Mouse (Mus musculus): ENCODE results near the gene Best2.

Best2 gene

DNA sequence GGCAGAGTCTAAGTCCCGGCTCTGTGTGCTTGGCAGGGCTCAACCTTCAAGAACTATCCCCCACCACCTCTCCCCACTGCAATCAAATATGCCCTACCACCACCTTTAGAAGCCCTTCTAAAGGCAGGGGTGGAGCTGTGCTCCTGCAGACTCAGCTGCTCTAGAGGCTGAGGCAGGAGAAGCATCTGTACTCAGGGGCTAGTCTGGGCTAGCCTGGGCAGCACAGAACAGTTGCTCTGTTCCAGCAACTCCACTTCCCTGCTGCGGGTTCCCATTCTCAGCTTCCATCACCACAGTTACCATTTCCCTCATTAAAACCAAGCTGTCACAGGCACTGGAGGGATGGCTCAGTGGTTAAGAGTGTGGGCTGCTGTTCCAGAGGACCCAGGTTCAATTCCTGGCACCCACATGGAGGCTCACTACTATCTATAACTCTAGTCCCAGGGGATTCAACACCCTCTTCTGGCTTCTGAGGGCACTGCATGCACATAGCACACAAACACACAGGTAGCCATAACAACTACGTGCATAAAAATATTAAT, 7.3 kb upstream of the Best2 start:
- in situ Hi-C loops (cut with MboI) = no loop called here

DNA sequence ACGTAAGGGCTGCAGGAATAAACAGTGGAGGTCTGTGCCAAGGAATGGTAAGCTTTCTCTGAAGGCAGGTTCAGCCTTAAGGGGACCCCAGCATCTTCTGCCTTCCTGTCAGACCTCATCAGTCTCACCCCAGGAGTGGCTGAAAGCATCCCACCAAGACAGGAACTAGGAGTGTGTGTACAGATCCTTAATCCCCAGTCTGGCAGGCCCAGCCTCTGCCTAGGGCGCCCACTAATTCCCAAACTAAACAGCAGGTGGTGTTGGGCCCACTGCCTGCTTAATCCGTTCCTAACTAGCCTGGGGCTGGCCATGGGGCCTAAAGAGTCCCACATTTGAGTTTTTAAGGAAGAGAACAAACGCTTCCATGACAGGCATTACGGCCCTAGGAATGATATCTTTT, 2.9 kb upstream of the Best2 start:
- in situ Hi-C loops (cut with MboI) = no loop called here

- in situ Hi-C loops (cut with MboI) = no loop called here
Measured at GRCm38 (mm10) chr8:85016724-85017123, 2.4 kb upstream of the Best2 start.

DNA sequence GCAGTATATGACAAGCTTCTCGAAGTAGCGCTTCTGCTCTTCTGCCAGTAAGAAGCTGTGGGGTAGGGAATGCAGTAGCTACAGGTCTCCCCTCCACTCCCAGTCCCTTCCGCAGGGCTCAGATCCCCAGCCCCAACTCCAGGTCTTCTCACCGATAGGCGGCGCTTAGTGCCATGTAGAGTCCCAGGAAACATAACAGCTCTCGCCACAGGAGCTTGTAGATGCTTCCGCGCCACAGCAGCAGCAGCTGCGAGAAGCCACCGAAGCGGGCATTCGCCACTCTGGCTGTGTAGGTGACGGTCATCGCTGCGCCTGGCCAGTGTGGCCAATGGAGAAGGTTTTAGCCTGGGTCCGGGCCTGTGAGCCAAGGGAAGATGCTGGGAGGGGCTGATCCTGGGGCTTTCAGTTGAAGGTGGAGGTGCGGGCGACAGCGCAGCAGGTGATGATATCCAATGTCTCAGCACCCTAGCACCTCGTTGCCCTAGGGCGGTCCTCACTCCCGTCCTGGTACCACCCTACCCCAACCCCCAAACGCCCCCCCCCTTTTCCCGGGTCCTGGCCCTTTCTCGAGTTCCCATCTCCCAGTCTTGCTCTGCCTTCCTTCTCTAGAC, 996 bp downstream of the Best2 start:
- in situ Hi-C loops (cut with MboI) = no loop called here

- in situ Hi-C loops (cut with MboI) = no loop called here
Measured at GRCm38 (mm10) chr8:85011242-85011641, 3.1 kb downstream of the Best2 start.

GRCm38 (mm10) chr8:85007686-85008085, 6.6 kb downstream of the Best2 start:
- in situ Hi-C loops (cut with MboI) = no loop called here

GRCm38 (mm10) chr8:84997649-84998295, 16.6 kb downstream of the Best2 start:
- in situ Hi-C loops (cut with MboI) = no loop called here

DNA sequence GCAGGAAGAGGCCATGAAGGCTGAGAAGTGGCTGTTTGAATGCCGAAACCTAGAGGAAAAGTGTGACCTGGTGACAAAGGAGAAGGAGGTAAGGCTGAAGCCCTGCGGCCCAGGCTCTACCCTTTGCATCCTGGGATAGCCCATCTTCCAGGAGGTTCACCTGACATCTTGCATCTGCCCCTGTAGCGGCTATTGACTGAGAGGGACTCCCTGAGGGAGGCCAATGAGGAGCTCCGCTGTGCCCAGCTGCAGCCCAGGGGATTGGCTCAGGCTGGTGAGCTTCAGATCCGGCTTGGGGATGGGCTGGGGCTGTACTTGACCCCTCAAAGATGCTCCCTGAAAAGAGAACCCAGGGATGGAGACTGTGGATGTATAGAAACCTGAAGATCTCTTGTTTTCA, 17.4 kb downstream of the Best2 start:
- in situ Hi-C loops (cut with MboI) = no loop called here

- in situ Hi-C loops (cut with MboI) = no loop called here
Measured at GRCm38 (mm10) chr8:84995680-84996079, 18.7 kb downstream of the Best2 start.

- in situ Hi-C loops (cut with MboI) = no loop called here
Measured at GRCm38 (mm10) chr8:84994375-84994774, 20.0 kb downstream of the Best2 start.

GRCm38 (mm10) chr8:84990836-84991235, 23.5 kb downstream of the Best2 start:
- in situ Hi-C loops (cut with MboI) = no loop called here

DNA sequence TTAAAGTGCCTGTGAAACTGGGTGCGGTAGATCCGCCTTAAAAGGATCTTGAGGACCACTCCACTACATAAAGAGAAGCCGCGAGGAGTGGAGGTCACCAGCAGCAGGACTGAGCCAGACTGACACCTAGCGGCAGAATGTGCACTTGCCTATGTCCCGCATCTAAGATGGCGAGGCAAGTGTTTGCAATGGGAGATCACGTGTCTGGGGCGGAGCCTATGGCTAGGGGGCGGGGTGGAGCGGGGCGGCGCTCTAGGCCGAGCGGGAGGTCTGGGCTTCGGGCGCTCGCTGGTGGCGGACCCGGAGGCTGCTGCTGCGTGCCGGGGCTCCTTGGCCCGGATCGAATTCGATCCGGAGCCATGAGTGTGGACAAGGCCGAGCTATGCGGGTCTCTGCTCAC, 24.0 kb downstream of the Best2 start, which contains the start of gene Hook2:
Hook2 (plus strand) TSS at position 255 of the 400 bp plus-strand sequence.
- in situ Hi-C loops (cut with MboI) = no loop called here

GRCm38 (mm10) chr8:84989810-84990209, 24.5 kb downstream of the Best2 start:
- in situ Hi-C loops (cut with MboI) = loop anchor here (10.0 kb wide), 1 partner anchor 1245 kb away; the partner anchor contains the start of gene Adgre5

DNA sequence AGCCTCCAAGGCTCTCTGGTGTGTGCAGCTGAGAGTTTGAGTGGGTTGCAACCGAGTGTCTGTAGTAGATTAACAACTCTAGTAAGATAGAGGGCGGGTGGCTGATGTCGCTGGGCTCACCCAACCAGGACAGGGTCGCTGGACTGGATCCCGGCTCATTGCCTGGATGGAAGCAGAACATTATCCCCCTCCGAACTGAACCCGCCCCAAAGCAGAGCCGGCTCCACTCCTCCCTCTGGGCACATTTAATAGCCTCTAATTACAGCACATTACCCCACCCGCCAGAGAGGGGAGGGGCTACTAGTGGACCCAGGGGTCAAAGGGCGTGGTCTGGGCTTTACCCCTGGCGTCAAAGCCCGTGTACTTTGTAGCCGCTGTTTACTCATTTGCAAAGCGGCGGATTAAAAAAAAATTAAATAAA, 25.0 kb downstream of the Best2 start:
- in situ Hi-C loops (cut with MboI) = loop anchor here (10.0 kb wide), 1 partner anchor 1245 kb away; the partner anchor contains the start of gene Adgre5

- in situ Hi-C loops (cut with MboI) = loop anchor here (10.0 kb wide), 1 partner anchor 1243 kb away; the partner anchor contains the start of gene Adgre5
Measured at GRCm38 (mm10) chr8:84987903-84988302, 26.4 kb downstream of the Best2 start.

DNA sequence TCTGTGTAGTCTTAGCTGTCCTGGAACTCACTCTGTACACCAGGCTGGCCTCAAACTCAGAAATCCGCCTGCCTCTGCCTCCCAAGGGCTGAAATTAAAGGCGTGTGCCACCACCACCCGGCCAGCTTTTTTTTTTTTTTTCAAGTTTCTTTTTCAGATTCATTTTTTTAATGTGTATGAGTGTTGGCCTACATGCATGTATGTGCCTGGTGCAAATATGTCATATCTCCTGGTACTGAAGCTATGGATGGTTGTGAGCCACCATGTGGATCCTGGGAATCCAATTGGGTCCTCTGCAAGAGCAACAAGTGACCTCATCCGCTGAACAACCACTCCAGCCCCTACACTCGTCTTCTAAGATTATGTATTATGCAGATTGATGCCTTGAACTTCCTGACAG, 26.9 kb downstream of the Best2 start:
- in situ Hi-C loops (cut with MboI) = loop anchor here (10.0 kb wide), 1 partner anchor 1243 kb away; the partner anchor contains the start of gene Adgre5

GRCm38 (mm10) chr8:84986379-84986945, 27.9 kb downstream of the Best2 start:
- in situ Hi-C loops (cut with MboI) = loop anchor here (10.0 kb wide), 1 partner anchor 1242 kb away; the partner anchor contains the start of gene Adgre5

DNA sequence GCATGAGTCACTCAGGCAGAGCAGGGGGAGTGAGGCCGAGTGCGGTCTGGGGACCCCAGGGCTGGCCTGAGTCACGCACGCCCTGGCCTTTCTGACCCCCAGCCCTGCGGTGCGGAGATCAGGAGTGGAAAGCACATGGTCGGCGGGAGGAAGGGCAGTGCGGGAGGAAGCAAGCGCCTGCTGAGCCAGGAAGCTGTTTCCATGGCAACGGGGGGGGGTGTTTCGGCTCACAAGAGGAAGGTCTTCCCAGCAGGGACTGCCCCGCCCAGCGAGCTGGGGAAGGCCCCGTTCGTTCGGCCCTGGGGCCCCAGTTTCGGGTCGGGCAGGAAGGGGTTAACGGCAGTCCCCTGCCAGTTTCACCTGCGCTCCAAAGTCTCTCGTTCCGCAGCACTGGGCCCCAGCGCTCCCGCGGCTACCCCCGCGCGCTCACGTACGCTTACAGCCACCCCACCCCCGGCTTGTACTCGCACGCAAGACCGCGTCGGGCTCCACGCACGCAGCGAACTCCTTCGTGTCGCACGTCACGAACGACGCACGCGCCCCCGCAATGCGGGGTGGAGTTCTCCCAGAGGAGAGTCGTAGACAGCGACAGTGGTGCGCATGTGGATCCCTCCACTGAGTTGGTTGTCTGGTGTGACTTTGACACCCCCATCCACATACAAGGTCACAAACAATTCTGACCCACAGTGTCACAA, 28.5 kb downstream of the Best2 start:
- in situ Hi-C loops (cut with MboI) = loop anchor here (10.0 kb wide), 1 partner anchor 1241 kb away; the partner anchor contains the start of gene Adgre5

- in situ Hi-C loops (cut with MboI) = loop anchor here (10.0 kb wide), 1 partner anchor 1240 kb away; the partner anchor contains the start of gene Adgre5
Measured at GRCm38 (mm10) chr8:84985049-84985683, 29.2 kb downstream of the Best2 start.

DNA sequence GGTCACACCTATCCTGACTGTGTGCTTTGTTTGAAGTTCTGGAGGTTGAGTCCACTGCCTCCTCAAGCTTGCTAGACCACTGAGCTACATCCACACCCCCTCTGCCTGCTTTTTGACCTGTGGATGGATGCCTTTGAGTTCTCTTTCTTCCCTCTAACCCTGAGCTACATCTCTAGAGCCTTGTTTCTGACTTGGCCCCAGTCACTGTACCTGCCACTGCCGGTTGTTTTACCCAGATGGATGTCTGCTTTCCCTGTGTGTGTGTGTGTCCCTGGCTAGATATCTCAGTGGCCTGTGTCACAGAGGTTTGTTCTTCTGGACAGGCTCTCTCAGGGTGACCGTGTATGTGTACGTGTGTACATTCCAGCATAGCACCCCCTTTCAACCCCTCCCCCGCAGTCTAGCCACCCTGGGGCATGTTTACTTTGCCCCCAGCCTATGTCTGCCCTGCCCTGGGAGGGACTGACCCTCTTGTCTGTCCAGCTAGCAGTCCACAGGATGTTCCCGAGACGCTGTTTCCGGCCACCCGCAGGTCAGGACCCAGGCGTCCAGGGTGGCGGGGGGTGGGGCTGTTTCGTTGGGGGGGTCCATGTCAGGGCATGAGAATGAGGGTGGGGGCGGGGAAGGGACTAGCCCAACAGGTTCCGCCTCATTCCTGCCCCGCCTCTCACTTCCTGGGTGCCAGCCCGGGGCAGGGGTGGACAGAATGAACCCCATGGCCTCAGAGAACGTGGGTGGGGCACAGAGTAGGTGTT, 29.9 kb downstream of the Best2 start:
- in situ Hi-C loops (cut with MboI) = loop anchor here (10.0 kb wide), 1 partner anchor 1240 kb away; the partner anchor contains the start of gene Adgre5
